Mouse (Mus musculus) kidney, adult 2 months (tissue): ENCODE results near the gene E2f4.

Experiments
- CTCF ChIP-seq: fragments of 200-500 bp; conservative IDR thresholded peaks from 2 replicates; pipeline ENCODE4 v1.5.1; 2011; ENCODE audit warnings: low read depth, mild to moderate bottlenecking, control low read depth, low read length, moderate library complexity, mixed read lengths; ENCODE audit not compliant: insufficient read depth, insufficient read length
- POLR2A ChIP-seq: fragments of 200-500 bp; IDR thresholded peaks from one replicate; pipeline ENCODE4 v1.6.1; 2011; ENCODE audit warnings: low read depth, low read length, control low read depth

GRCm38 (mm10) chr8:105336373-105337130 lies 39.1 kb downstream of the E2f4 start:
- TF ChIP-seq CTCF: no peak
- no peak for TF ChIP-seq POLR2A
